Mouse (Mus musculus) thymus, adult 2 months (tissue): ENCODE measurements around the gene Rpap1. TPM values are rescaled to one million over a fixed set of nuclear protein-coding genes. Genes with fewer than 3 reads are reported as not detected.

Source experiments
- DNase-seq: peaks from one replicate; pipeline ENCODE4 v3.0.0; 2021
- H3K27ac ChIP-seq: fragments of 200-500 bp; 2 replicates; pipeline ENCODE4 v1.5.1; 2012; ENCODE audit warnings: low read length, control low read depth; ENCODE audit not compliant: control insufficient read depth, insufficient read depth
- H3K27me3 ChIP-seq: fragments of 200-500 bp; 2 replicates; pipeline ENCODE4 v1.6.1; 2012; ENCODE audit warnings: mild to moderate bottlenecking, low read length, moderate library complexity, mixed read lengths; ENCODE audit not compliant: control insufficient read depth, insufficient read depth
- H3K36me3 ChIP-seq: fragments of 200-500 bp; 2 replicates; pipeline ENCODE4 v1.6.1; 2012; ENCODE audit warnings: mild to moderate bottlenecking, low read length, moderate library complexity; ENCODE audit not compliant: control insufficient read depth, insufficient read depth
- H3K4me1 ChIP-seq: fragments of 200-500 bp; replicated peaks from 2 replicates; pipeline ENCODE4 v1.6.1; 2012; ENCODE audit warnings: low read length; ENCODE audit not compliant: control insufficient read depth, insufficient read depth
- H3K4me3 ChIP-seq: fragments of 200-500 bp; 2 replicates; pipeline ENCODE4 v1.5.1; 2012; ENCODE audit warnings: mild to moderate bottlenecking, low read length, control low read depth, moderate library complexity; ENCODE audit not compliant: control insufficient read depth, insufficient read depth
- CTCF ChIP-seq: fragments of 200-500 bp; IDR thresholded peaks from 2 replicates; pipeline ENCODE4 v1.5.1; 2012; ENCODE audit warnings: mild to moderate bottlenecking, control low read depth, low read length, moderate library complexity, borderline replicate concordance; ENCODE audit not compliant: control insufficient read depth, poor library complexity, insufficient read depth; ENCODE audit errors: extremely low read depth
- POLR2A ChIP-seq: fragments of 200-500 bp; IDR thresholded peaks from 2 replicates; pipeline ENCODE4 v1.6.1; 2012; ENCODE audit warnings: mild to moderate bottlenecking, low read length, control low read depth, moderate library complexity; ENCODE audit not compliant: control insufficient read depth, poor library complexity, insufficient read depth; ENCODE audit errors: extremely low read depth
- WGBS: fragments of 180-500 bp; shearing (Covaris S2); methylation state at CpG from one replicate; pipeline ENCODE4 v1.1.7; 2018; 5-methylcytosine and 5-hydroxymethylcytosine counted together
- polyA plus RNA-seq: library from polyadenylated mRNA; depleted of rRNA; stranded (reverse); fragments of >200 nt; gene quantifications from 2 replicates; pipeline ENCODE4 v1.2.3, GENCODE M21; 2012

The Rpap1 gene
- polyA plus RNA-seq, 1 experiment = 54.6 TPM

DNA sequence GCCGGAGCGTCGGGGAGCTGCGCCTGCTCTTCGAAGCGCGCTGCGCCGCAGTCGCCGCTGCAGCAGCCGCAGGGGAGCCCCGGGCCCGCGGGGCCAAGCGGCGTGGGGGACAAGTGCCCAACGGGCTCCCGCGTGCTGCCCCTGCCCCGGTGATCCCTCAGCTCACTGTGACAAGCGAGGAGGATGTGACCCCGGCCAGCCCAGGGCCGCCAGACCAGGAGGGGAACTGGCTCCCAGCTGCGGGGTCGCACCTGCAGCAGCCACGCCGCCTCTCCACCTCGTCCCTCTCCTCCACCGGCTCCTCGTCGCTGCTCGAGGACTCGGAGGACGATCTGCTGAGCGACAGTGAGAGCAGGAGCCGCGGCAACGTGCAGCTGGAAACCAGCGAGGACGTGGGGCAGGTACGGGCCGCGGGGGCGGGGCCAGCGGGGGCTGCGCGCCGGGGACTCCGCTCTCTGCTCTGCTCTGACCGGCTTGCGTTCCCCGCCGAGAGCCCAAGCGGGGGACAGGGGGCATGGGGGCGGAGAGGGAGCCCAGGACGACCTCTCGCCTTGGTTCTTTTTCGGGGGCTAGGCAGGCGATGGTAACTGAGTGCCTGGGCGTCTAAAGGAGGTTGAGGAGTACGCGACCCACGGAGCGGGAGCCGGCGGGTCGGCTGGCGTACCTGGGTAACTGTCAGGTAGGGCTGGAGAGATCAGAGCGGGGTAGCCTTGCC is 44.7 kb downstream of the Rpap1 start:
- Histone ChIP-seq H3K4me1 (peaks cover 26% of the 10 kb centered on the region), H3K36me3 (no peaks in the 10 kb centered on the region), H3K27ac (no peak overlapping the region), H3K4me3 (peak overlapping the region; percentile 89), H3K27me3 (peaks cover 15% of the 10 kb centered on the region)
- TF ChIP-seq CTCF (no peak), POLR2A (no peak)
- WGBS = under 1% methylated on average over 70 of the region's 70 CpGs
- DNase-seq = peak; percentile 62

DNA sequence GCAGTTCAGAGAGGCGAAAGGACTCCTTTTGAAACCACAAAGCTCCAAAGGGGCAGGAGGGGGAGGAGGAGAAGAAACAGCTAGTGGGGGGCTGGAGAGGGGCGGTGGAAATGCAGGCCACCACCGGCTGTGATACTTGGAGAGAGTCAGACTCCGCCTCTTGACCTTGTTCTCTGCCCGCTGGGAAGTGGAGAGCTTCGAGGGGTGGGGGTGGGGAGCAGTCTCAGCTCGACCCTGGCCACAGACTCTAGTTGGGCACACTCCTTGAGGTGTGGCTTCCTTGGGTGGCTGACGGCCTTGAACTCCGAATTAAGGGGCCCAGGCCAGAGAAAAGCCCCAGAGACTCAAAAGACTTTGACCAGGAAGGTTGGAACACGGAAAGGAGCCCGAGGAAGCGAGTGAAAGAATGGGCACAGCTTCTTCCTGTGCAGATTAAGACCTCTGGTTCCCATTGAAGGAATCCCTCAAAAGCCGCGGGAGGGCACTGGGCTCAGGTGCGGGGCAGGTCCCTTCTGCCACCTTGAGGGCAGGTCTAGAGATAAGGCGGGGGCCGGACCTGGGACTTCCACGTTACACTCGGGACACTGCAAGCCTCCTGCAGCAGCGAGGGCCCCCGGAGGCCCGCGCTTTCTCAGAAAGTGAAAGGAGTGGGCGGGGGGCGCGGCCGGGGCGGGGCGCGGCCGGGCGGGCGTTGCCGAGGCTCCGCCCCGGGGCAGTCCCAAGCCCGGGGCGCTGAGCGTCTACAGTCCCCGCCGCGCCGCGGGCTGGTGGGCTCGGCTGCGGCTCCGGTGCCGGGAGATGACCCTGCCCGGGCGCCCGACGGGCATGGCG is 45.5 kb downstream of the Rpap1 start, which contains the start of gene Itpka:
Gene Itpka, plus strand, starts transcription at position 757 of the 831 bp plus-strand sequence.
- peak within 1 kb of the TSS; percentile 82 for H3K27ac ChIP-seq
- WGBS = under 1% methylated on average over 45 of the region's 53 CpGs
- peak; percentile 70 for DNase-seq

DNA sequence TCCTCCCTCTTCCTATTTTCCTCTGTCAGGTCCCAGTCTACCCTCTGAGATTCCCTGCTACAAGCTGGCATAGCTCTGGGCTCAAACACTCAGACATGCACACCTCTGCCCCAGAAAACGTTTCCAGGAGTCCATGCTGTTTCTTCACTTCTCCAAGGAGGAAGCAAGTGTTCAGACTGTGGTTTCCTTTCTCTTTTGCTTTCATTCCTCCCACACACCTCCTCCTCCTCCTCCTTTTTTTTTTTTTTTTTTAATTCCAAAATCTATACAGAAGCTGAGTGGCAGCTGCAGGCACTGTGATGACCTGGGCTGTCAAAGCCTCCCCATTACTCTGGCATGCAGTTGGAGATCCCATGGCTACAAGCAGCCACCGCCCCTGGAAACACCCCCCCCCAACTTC is 46.8 kb downstream of the Rpap1 start:
- WGBS = 0% methylated on average over 2 of the region's 2 CpGs
- TF ChIP-seq POLR2A = no peak
- TF ChIP-seq CTCF = no peak
- no peak for DNase-seq
- Histone ChIP-seq H3K4me1 (peaks cover 26% of the 10 kb centered on the region), H3K36me3 (no peaks in the 10 kb centered on the region), H3K27ac (no peak overlapping the region), H3K27me3 (peaks cover 15% of the 10 kb centered on the region), H3K4me3 (no peak overlapping the region)

More for the DNA sequence above, 45.5 kb downstream of the Rpap1 start, which contains the start of gene Itpka:
- H3K27me3 ChIP-seq = peaks cover 15% of the 10 kb centered on the region
- peak within 1 kb of the TSS; percentile 89 for H3K4me3 ChIP-seq
- peaks cover 26% of the 10 kb centered on the region for H3K4me1 ChIP-seq
- H3K36me3 ChIP-seq = no peaks in the 10 kb centered on the region
- TF ChIP-seq CTCF (no peak), POLR2A (peak; percentile 64)

DNA sequence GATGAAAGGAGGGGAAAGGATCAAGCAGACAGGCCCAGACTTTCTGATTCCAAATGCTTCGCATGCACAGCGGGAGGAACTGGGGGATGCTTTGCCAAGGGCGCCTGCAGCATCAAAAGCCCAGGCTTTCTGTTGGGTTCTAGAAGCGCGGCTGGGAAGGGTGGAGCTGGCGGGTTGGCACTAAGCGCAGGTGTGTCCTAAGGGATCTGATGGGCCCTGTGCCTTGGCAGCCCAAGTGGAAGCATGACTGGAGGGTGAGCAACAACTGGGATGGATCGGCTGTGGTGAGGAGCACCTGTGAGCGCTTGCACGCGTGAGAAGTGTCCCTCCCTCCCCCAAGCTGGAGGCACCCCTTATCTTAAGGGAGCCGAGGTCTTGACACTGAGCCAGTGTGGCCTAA is 50.2 kb downstream of the Rpap1 start:
- Histone ChIP-seq H3K27ac (no peak overlapping the region), H3K27me3 (no peaks in the 10 kb centered on the region), H3K4me3 (no peak overlapping the region), H3K4me1 (peaks cover 11% of the 10 kb centered on the region), H3K36me3 (peaks cover 18% of the 10 kb centered on the region)
- no peak for DNase-seq
- WGBS = 69% methylated on average over 12 of the region's 12 CpGs
- no peak for TF ChIP-seq CTCF
- TF ChIP-seq POLR2A = no peak

DNA sequence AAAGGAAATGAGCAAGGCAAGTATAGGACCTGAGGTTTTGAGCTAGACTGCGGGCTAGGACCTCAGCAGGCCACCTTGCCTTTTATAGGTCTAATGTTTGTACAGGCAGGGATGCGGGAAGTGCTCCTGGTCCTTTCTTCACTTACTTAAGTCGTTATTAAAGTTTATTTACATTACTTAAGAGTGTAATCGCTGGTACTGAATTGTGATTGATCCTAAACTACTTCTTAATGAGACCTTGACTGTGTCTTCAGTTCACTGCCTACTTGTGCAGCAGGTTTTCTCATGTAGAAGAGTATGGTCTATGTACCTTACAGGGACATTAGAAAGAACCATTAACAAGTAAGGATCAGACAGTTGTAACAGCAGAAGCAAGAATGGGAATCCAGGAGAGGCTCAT is 56.6 kb downstream of the Rpap1 start:
- Histone ChIP-seq H3K36me3 (peaks cover 76% of the 10 kb centered on the region), H3K4me3 (no peak overlapping the region), H3K4me1 (no peaks in the 10 kb centered on the region), H3K27ac (no peak overlapping the region), H3K27me3 (no peaks in the 10 kb centered on the region)
- no peak for TF ChIP-seq CTCF
- no peak for TF ChIP-seq POLR2A
- 95% methylated on average over 4 of the region's 4 CpGs for WGBS
- no peak for DNase-seq

DNA sequence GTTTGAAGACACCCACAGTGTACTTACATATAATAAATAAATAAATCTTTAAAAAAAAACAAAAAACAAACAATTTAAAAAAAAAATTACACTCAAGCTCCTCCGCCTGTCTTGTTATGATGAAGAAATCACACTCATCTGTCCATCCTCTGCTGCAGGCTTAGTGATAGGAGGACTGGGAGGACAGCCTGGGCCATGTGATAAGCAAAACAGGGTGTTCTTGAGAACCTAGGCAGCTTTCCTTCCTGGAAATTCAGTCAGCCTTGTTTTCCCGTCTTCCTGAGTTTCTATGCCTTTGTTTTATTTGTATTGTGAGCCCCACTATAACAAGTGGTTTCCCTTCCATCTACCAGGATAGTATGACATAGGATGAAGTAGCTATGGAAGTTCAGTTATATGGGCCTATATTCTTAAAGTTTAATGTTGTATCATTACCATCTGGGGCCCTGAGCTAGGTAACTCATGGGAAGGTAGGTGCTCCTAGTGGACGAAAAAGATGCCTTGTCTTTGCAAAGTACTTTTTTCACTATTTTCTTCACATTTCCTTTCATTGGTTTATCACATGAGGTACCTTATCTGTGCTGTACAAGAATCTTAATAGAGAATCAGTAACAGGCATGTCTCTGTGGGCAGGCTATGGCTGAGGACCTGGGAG is 59.4 kb downstream of the Rpap1 start:
- no peak overlapping the region for H3K4me3 ChIP-seq
- peaks cover 89% of the 10 kb centered on the region for H3K36me3 ChIP-seq
- no peak overlapping the region for H3K27ac ChIP-seq
- DNase-seq = no peak
- H3K4me1 ChIP-seq = no peaks in the 10 kb centered on the region
- TF ChIP-seq CTCF = no peak
- no peak for TF ChIP-seq POLR2A
- H3K27me3 ChIP-seq = no peaks in the 10 kb centered on the region
- 99% methylated on average over 3 of the region's 3 CpGs for WGBS
